ENCODE assay signal across 19 mouse cellular contexts in the genomic region with DNA sequence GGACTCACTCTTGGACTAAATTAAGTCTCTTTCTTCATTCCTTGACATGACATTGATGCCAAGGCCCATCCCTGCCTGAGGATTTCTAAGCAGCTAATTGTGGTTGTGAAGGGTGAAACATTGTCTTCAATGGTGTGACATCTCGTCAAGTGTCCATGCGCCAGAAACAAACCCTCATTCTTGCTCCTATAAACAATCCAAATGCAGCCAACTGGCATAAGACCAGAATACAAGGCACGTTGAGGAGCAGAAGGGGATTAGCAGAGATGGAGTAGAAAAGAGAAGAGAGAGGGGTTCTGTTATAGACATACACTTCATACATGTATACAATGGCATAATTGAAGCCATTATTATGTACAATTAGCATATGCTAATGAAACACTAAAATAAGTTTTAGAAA. TPM values are rescaled to one million over a fixed set of nuclear protein-coding genes. Genes with fewer than 3 reads are reported as not detected.
DNase-seq lines count a peak whose midpoint lies in the region; ATAC-seq and TF ChIP-seq lines count a peak whose summit lies in the region.
"Had no signal": no experiment of that assay in that cellular context is flagged by ENCODE, and none has a peak within 500 bp of the region (broad histone marks: within the 10 kb centered on the region; RNA-seq: fewer than 3 reads in every experiment).

No protein-coding gene starts in this region.

- ATAC-seq in hindbrain, embryonic 11.5 days (ENCODE audit: low FRiP score) = peak; percentile 76
- ATAC-seq in forebrain, embryonic 12.5 days (ENCODE audit: low FRiP score) = peak; percentile 55; the same call in 1 of the 2 replicates
- ATAC-seq in forebrain, postnatal 0 days = peak; percentile 55
- ATAC-seq in midbrain, embryonic 12.5 days (ENCODE audit: low FRiP score, low read depth) = peak; percentile 73
- no peak for ATAC-seq in intestine, postnatal 0 days

- intact Hi-C loops in gastrocnemius, postnatal 36 days (cut with DNase I) = no loop called here

- H3K4me2 ChIP-seq in hindbrain, embryonic 11.5 days (replicated peaks; ENCODE audit: low read depth, low read length) = no peak overlapping the region
- no peak overlapping the region for H3K4me2 ChIP-seq in forebrain, embryonic 12.5 days
- no peak overlapping the region for H3K4me2 ChIP-seq in forebrain, postnatal 0 days (ENCODE audit: low read depth)
- H3K4me2 ChIP-seq in midbrain, embryonic 12.5 days (replicated peaks) = no peak overlapping the region
- H3K4me2 ChIP-seq in intestine, postnatal 0 days (replicated peaks; ENCODE audit: low read depth) = no peak overlapping the region
- H3K4me2 ChIP-seq: embryonic facial prominence, embryonic 12.5 days; heart, embryonic 11.5 days; liver, embryonic 11.5 days; lung, embryonic 15.5 days had no signal

- no peak overlapping the region for H3K9ac ChIP-seq in hindbrain, embryonic 11.5 days (ENCODE audit: low read depth, low read length)
- no peak overlapping the region for H3K9ac ChIP-seq in forebrain, embryonic 12.5 days
- no peak overlapping the region for H3K9ac ChIP-seq in forebrain, postnatal 0 days
- no peak overlapping the region for H3K9ac ChIP-seq in midbrain, embryonic 12.5 days (replicated peaks)
- H3K9ac ChIP-seq in intestine, postnatal 0 days (ENCODE audit: low read depth, low read length) = no peak overlapping the region
- H3K9ac ChIP-seq: embryonic facial prominence, embryonic 12.5 days; lung, embryonic 15.5 days had no signal

- no peak for TF ChIP-seq CTCF in forebrain, postnatal 0 days (IDR thresholded peaks at IDR 0.05; ENCODE audit: low read depth)
- no peak for TF ChIP-seq CTCF in intestine, postnatal 0 days (IDR thresholded peaks at IDR 0.05; ENCODE audit: low read depth)

- H3K9me3 ChIP-seq in hindbrain, embryonic 11.5 days (ENCODE audit: control insufficient read depth, low read length) = no peaks in the 10 kb centered on the region
- no peaks in the 10 kb centered on the region for H3K9me3 ChIP-seq in hindbrain, embryonic 10.5 days
- H3K9me3 ChIP-seq in forebrain, embryonic 12.5 days = no peaks in the 10 kb centered on the region
- H3K9me3 ChIP-seq in forebrain, postnatal 0 days (ENCODE audit: low read length) = no peaks in the 10 kb centered on the region
- no peaks in the 10 kb centered on the region for H3K9me3 ChIP-seq in midbrain, embryonic 12.5 days
- no peaks in the 10 kb centered on the region for H3K9me3 ChIP-seq in intestine, postnatal 0 days (ENCODE audit: control insufficient read depth)
- H3K9me3 ChIP-seq: embryonic facial prominence, embryonic 12.5 days; lung, embryonic 15.5 days had no signal

- H3K4me1 ChIP-seq in hindbrain, embryonic 11.5 days (replicated peaks; ENCODE audit: control insufficient read depth, insufficient read depth, low read length) = no peaks in the 10 kb centered on the region
- H3K4me1 ChIP-seq in hindbrain, embryonic 10.5 days (replicated peaks) = peaks cover 5% of the 10 kb centered on the region
- H3K4me1 ChIP-seq in forebrain, embryonic 12.5 days = 0 out of 2 replicates have a peak, but pooled peaks cover 4% of the 10 kb centered on the region
- no peaks in the 10 kb centered on the region for H3K4me1 ChIP-seq in forebrain, postnatal 0 days (ENCODE audit: insufficient read depth)
- peaks cover 6% of the 10 kb centered on the region; the same call in 1 of the 2 replicates for H3K4me1 ChIP-seq in midbrain, embryonic 12.5 days
- no peaks in the 10 kb centered on the region for H3K4me1 ChIP-seq in intestine, postnatal 0 days (replicated peaks; ENCODE audit: control insufficient read depth, insufficient read depth, low read length)
- H3K4me1 ChIP-seq: embryonic facial prominence, embryonic 12.5 days; lung, embryonic 15.5 days had no signal

- H3K4me3 ChIP-seq in hindbrain, embryonic 11.5 days (ENCODE audit: low read depth, low read length) = no peak overlapping the region
- no peak overlapping the region for H3K4me3 ChIP-seq in hindbrain, embryonic 10.5 days
- H3K4me3 ChIP-seq in forebrain, embryonic 12.5 days (replicated peaks) = no peak overlapping the region
- no peak overlapping the region for H3K4me3 ChIP-seq in forebrain, postnatal 0 days (ENCODE audit: low read depth, low read length)
- no peak overlapping the region for H3K4me3 ChIP-seq in midbrain, embryonic 12.5 days
- no peak overlapping the region for H3K4me3 ChIP-seq in intestine, postnatal 0 days (ENCODE audit: low read depth, low read length)
- H3K4me3 ChIP-seq: embryonic facial prominence, embryonic 12.5 days; left cerebral cortex, adult 2 months; lung, embryonic 15.5 days had no signal

- H3K27me3 ChIP-seq in hindbrain, embryonic 11.5 days (ENCODE audit: control insufficient read depth, insufficient read depth, low read length) = no peaks in the 10 kb centered on the region
- no peaks in the 10 kb centered on the region for H3K27me3 ChIP-seq in hindbrain, embryonic 10.5 days (ENCODE audit: insufficient read depth, poor library complexity, severe bottlenecking)
- H3K27me3 ChIP-seq in forebrain, embryonic 12.5 days = no peaks in the 10 kb centered on the region
- no peaks in the 10 kb centered on the region for H3K27me3 ChIP-seq in forebrain, postnatal 0 days (ENCODE audit: insufficient read depth, low read length)
- no peaks in the 10 kb centered on the region for H3K27me3 ChIP-seq in midbrain, embryonic 12.5 days
- H3K27me3 ChIP-seq in intestine, postnatal 0 days (replicated peaks; ENCODE audit: control insufficient read depth, insufficient read depth, low read length) = no peaks in the 10 kb centered on the region
- H3K27me3 ChIP-seq: embryonic facial prominence, embryonic 12.5 days; lung, embryonic 15.5 days had no signal

- 53% methylated on average over 3 of the region's 3 CpGs for WGBS in hindbrain, embryonic 11.5 days
- 51% methylated on average over 3 of the region's 3 CpGs for WGBS in hindbrain, embryonic 10.5 days
- WGBS in forebrain, embryonic 12.5 days = 22% methylated on average over 3 of the region's 3 CpGs
- WGBS in forebrain, postnatal 0 days = 19% methylated on average over 3 of the region's 3 CpGs
- WGBS in midbrain, embryonic 12.5 days = 48% methylated on average over 3 of the region's 3 CpGs
- WGBS in intestine, postnatal 0 days = 75% methylated on average over 3 of the region's 3 CpGs

- H3K27ac ChIP-seq in hindbrain, embryonic 11.5 days (ENCODE audit: low read depth, low read length) = no peak overlapping the region
- no peak overlapping the region for H3K27ac ChIP-seq in hindbrain, embryonic 10.5 days
- no peak overlapping the region for H3K27ac ChIP-seq in forebrain, embryonic 12.5 days
- no peak overlapping the region for H3K27ac ChIP-seq in forebrain, postnatal 0 days (ENCODE audit: low read depth, low read length)
- no peak overlapping the region for H3K27ac ChIP-seq in midbrain, embryonic 12.5 days (replicated peaks)
- no peak overlapping the region for H3K27ac ChIP-seq in intestine, postnatal 0 days (ENCODE audit: low read depth, low read length)
- H3K27ac ChIP-seq: embryonic facial prominence, embryonic 12.5 days; left cerebral cortex, adult 2 months; lung, embryonic 15.5 days had no signal

- no peak for DNase-seq in hindbrain, embryonic 11.5 days (ENCODE audit: low spot score)
- DNase-seq in hindbrain, embryonic 10.5 days (ENCODE audit: low spot score) = no peak
- DNase-seq in forebrain, postnatal 0 days = peak; percentile 11
- DNase-seq in right cerebral cortex, postnatal 4 days = no peak
- DNase-seq in gastrocnemius, postnatal 36 days = no peak
- DNase-seq: cerebellum, adult 8-10 months; heart, postnatal 10 days; kidney, postnatal 4 days; layer of hippocampus, adult 9-11 months; lung, postnatal 4 days; thymus, postnatal 36 days had no signal

- H3K36me3 ChIP-seq in hindbrain, embryonic 11.5 days (ENCODE audit: control insufficient read depth, insufficient read depth, low read length) = no peaks in the 10 kb centered on the region
- no peaks in the 10 kb centered on the region for H3K36me3 ChIP-seq in hindbrain, embryonic 10.5 days
- no peaks in the 10 kb centered on the region for H3K36me3 ChIP-seq in forebrain, embryonic 12.5 days (replicated peaks)
- no peaks in the 10 kb centered on the region for H3K36me3 ChIP-seq in forebrain, postnatal 0 days (ENCODE audit: insufficient read depth)
- H3K36me3 ChIP-seq in midbrain, embryonic 12.5 days = no peaks in the 10 kb centered on the region
- H3K36me3 ChIP-seq in intestine, postnatal 0 days (ENCODE audit: control insufficient read depth, insufficient read depth) = no peaks in the 10 kb centered on the region
- H3K36me3 ChIP-seq: embryonic facial prominence, embryonic 12.5 days; lung, embryonic 15.5 days had no signal

RNA-seq across cellular contexts. Expression of gene Msl3l2, which starts 51.5 kb away (rescaled TPM):
- polyA plus RNA-seq in hindbrain, embryonic 11.5 days (2014; fragmentation: Nextera tagmentation; extraction: Ambion mirVana) = 7.4 and 8.3 TPM in 2 replicates
- 6.8 and 10.2 TPM in 2 replicates for polyA plus RNA-seq in hindbrain, embryonic 10.5 days (2016; fragmentation: Nextera tagmentation; extraction: Ambion mirVana)
- polyA plus RNA-seq in forebrain, embryonic 12.5 days (2016; fragmentation: Nextera tagmentation; extraction: Ambion mirVana) = 10.3 and 10.4 TPM in 2 replicates
- 17.2 and 18.9 TPM in 2 replicates for total RNA-seq in forebrain, postnatal 0 days (2014; rRNA removed)
- 13.6 and 14.9 TPM in 2 replicates for polyA plus RNA-seq in forebrain, postnatal 0 days (2015; fragmentation: Nextera tagmentation; extraction: Ambion mirVana)
- 11.4 and 11.5 TPM in 2 replicates for polyA plus RNA-seq in midbrain, embryonic 12.5 days (2016; fragmentation: Nextera tagmentation; extraction: Ambion mirVana)
- polyA plus RNA-seq in intestine, postnatal 0 days (2015; fragmentation: Nextera tagmentation; extraction: Ambion mirVana) = 2.4 TPM in 2 replicates
- total RNA-seq in gastrocnemius, postnatal 36 days (2021) = 1 to 10 TPM in 1 of 2 experiments, under 1 TPM in 1; 0.47 to 1.1 TPM
